Mouse (Mus musculus) MEL (cell line): ENCODE results near the gene Zfp275.

Experiments
- BHLHE40 ChIP-seq: IDR thresholded peaks from 2 replicates; pipeline ENCODE4 v1.6.1; 2012; ENCODE audit warnings: low read depth, mild to moderate bottlenecking, inconsistent platforms, low read length, improper control_type of control experiment, borderline replicate concordance
- CHD1 ChIP-seq: IDR thresholded peaks from 2 replicates; pipeline ENCODE4 v1.6.1; 2012; ENCODE audit warnings: low read depth, mild to moderate bottlenecking, inconsistent platforms, low read length, improper control_type of control experiment
- CTCF ChIP-seq, 3 experiments: IDR thresholded peaks in 2 of 3; conservative IDR thresholded peaks in 1 of 3; 2 replicates each; pipeline ENCODE4 v1.5.1; 2011 to 2012; ENCODE audit warnings: low read length in 3 of 3, low read depth in 2 of 3, mild to moderate bottlenecking in 2 of 3, improper control_type of control experiment in 1 of 3, inconsistent platforms in 1 of 3, mixed read lengths in 1 of 3, moderate library complexity in 1 of 3; ENCODE audit not compliant: control insufficient read depth in 1 of 3, insufficient read depth in 1 of 3, poor library complexity in 1 of 3, severe bottlenecking in 1 of 3
- EP300 ChIP-seq, 2 experiments: IDR thresholded peaks; 2 replicates each; pipeline ENCODE4 v1.6.1; 2011; ENCODE audit warnings: improper control_type of control experiment in 2 of 2, low read length in 2 of 2, low read depth in 1 of 2, mild to moderate bottlenecking in 1 of 2
- GATA1 ChIP-seq: IDR thresholded peaks from 2 replicates; pipeline ENCODE4 v1.6.1; 2011; ENCODE audit warnings: low read depth, low read length, improper control_type of control experiment
- HCFC1 ChIP-seq: IDR thresholded peaks from 2 replicates; pipeline ENCODE4 v1.6.1; 2012; ENCODE audit warnings: low read depth, mild to moderate bottlenecking, inconsistent platforms, low read length, improper control_type of control experiment, moderate library complexity
- MAFK ChIP-seq: IDR thresholded peaks from 2 replicates; pipeline ENCODE4 v1.6.1; 2011; ENCODE audit warnings: low read depth, mild to moderate bottlenecking, low read length, improper control_type of control experiment, borderline replicate concordance
- MYB ChIP-seq: IDR thresholded peaks from 2 replicates; pipeline ENCODE4 v1.6.1; 2011; ENCODE audit warnings: mild to moderate bottlenecking, low read depth, low read length, improper control_type of control experiment
- POLR2A ChIP-seq, 2 experiments: IDR thresholded peaks; 2 replicates each; pipeline ENCODE4 v1.6.1; 2011 to 2012; ENCODE audit warnings: low read length in 2 of 2, mild to moderate bottlenecking in 2 of 2, control low read depth in 1 of 2, improper control_type of control experiment in 1 of 2, low read depth in 1 of 2, moderate library complexity in 1 of 2; ENCODE audit not compliant: control insufficient read depth in 1 of 2, insufficient read depth in 1 of 2, poor library complexity in 1 of 2
- POLR2AphosphoS5 ChIP-seq: IDR thresholded peaks from 2 replicates; pipeline ENCODE4 v1.6.1; 2012; ENCODE audit warnings: low read depth, borderline replicate concordance, mild to moderate bottlenecking, inconsistent platforms, low read length, moderate library complexity, mixed read lengths
- TAL1 ChIP-seq: IDR thresholded peaks from 2 replicates; pipeline ENCODE4 v1.6.1; 2012; ENCODE audit warnings: mild to moderate bottlenecking, inconsistent platforms, low read length, moderate library complexity, mixed read lengths
- TBP ChIP-seq: IDR thresholded peaks from 2 replicates; pipeline ENCODE4 v1.8.0; 2011; ENCODE audit warnings: low read depth, low read length, improper control_type of control experiment
- USF2 ChIP-seq, 2 experiments: IDR thresholded peaks; 2 replicates each; pipeline ENCODE4 v1.6.1; 2011 to 2012; ENCODE audit warnings: improper control_type of control experiment in 2 of 2, low read length in 2 of 2, borderline replicate concordance in 1 of 2, inconsistent platforms in 1 of 2, low read depth in 1 of 2, mild to moderate bottlenecking in 1 of 2; ENCODE audit not compliant: insufficient read depth in 1 of 2

GRCm38 (mm10) chrX:73344346-73344745, 1.9 kb downstream of the Zfp275 start:
- TF ChIP-seq TAL1 (no peak), POLR2A (IDR thresholded peaks at IDR 0.05; ENCODE audit: control insufficient read depth in 1 of 2, insufficient read depth in 1 of 2, low read depth in 1 of 2, low read length in 2 of 2, poor library complexity in 1 of 2) (no peak), MAFK (no peak), CTCF (IDR thresholded peaks at IDR 0.05 in 2 of 3, conservative IDR thresholded peaks at IDR 0.05 in 1 of 3; ENCODE audit: control insufficient read depth in 1 of 3, insufficient read depth in 1 of 3, low read depth in 2 of 3, low read length in 3 of 3, poor library complexity in 1 of 3, severe bottlenecking in 1 of 3) (no peak), TBP (no peak), GATA1 (no peak), MYB (no peak), HCFC1 (no peak), CHD1 (no peak), BHLHE40 (no peak), EP300 (IDR thresholded peaks at IDR 0.05; ENCODE audit: low read depth in 1 of 2, low read length in 2 of 2) (no peak), POLR2AphosphoS5 (no peak), USF2 (IDR thresholded peaks at IDR 0.05; ENCODE audit: borderline replicate concordance in 1 of 2, insufficient read depth in 1 of 2, low read depth in 1 of 2, low read length in 2 of 2) (no peak)
